8 mouse cellular contexts compared by ENCODE assay signal in genomic region chr3:123385486-123386156, GRCm38 (mm10). TPM values are rescaled to one million over a fixed set of nuclear protein-coding genes. Genes with fewer than 3 reads are reported as not detected.
DNase-seq lines count a peak whose midpoint lies in the region; ATAC-seq and TF ChIP-seq lines count a peak whose summit lies in the region.

Mettl14 (minus strand) TSS chr3:123386108.

- WGBS in embryonic facial prominence, embryonic 14.5 days: under 1% methylated on average over 41 of the region's 41 CpGs
- WGBS in heart, adult 2 months: under 1% methylated on average over 39 of the region's 41 CpGs
- WGBS in limb, embryonic 13.5 days: under 1% methylated on average over 40 of the region's 41 CpGs
- WGBS in midbrain, embryonic 16.5 days: under 1% methylated on average over 41 of the region's 41 CpGs

- H3K27me3 ChIP-seq in embryonic facial prominence, embryonic 14.5 days (replicated peaks; ENCODE audit: control insufficient read depth, insufficient read depth, low read length): no peaks in the 10 kb centered on the region
- H3K27me3 ChIP-seq in heart, adult 2 months (ENCODE audit: control insufficient read depth, insufficient read depth, low read length): no peaks in the 10 kb centered on the region
- H3K27me3 ChIP-seq in limb, embryonic 13.5 days: peaks cover 3% of the 10 kb centered on the region; the same call in 1 of the 2 replicates
- peaks cover 7% of the 10 kb centered on the region for H3K27me3 ChIP-seq in midbrain, embryonic 16.5 days (ENCODE audit: control insufficient read depth, insufficient read depth, low read depth, low read length)

- peak within 1 kb of the TSS; percentile 68 for H3K9ac ChIP-seq in embryonic facial prominence, embryonic 14.5 days (ENCODE audit: low read depth, low read length)
- peak within 1 kb of the TSS; percentile 82 for H3K9ac ChIP-seq in heart, adult 2 months (ENCODE audit: low read depth, low read length)
- H3K9ac ChIP-seq in limb, embryonic 13.5 days: peak within 1 kb of the TSS; percentile 67
- peak within 1 kb of the TSS; percentile 77 for H3K9ac ChIP-seq in midbrain, embryonic 16.5 days (ENCODE audit: low read depth, low read length)

- TF ChIP-seq EP300 in heart, adult 2 months (IDR thresholded peaks at IDR 0.05; ENCODE audit: insufficient read depth, low read depth, low read length): peak; percentile 76

- peak; percentile 88 for TF ChIP-seq POLR2A in heart, adult 2 months (IDR thresholded peaks at IDR 0.05; ENCODE audit: insufficient read depth, low read depth, low read length)

- intact Hi-C loops in heart, adult 2 months (cut with DNase I): loop anchor here (2.0 to 10.0 kb wide), 2 partner anchors 121 to 1111 kb away; partner anchors contain the start of gene Dnttip2

- H3K4me2 ChIP-seq in embryonic facial prominence, embryonic 14.5 days (ENCODE audit: low read depth, low read length): peak within 1 kb of the TSS; percentile 73
- peak within 1 kb of the TSS; percentile 62 for H3K4me2 ChIP-seq in limb, embryonic 13.5 days (replicated peaks)
- H3K4me2 ChIP-seq in midbrain, embryonic 16.5 days (ENCODE audit: low read length): peak within 1 kb of the TSS; percentile 80

- no peak for TF ChIP-seq CTCF in heart, adult 2 months (IDR thresholded peaks at IDR 0.05)

- H3K27ac ChIP-seq in embryonic facial prominence, embryonic 14.5 days (replicated peaks; ENCODE audit: low read depth, low read length): peak within 1 kb of the TSS; percentile 82
- peak within 1 kb of the TSS; percentile 66 for H3K27ac ChIP-seq in heart, adult 2 months
- peak within 1 kb of the TSS; percentile 77; the same call in 1 of the 2 replicates for H3K27ac ChIP-seq in limb, embryonic 13.5 days
- H3K27ac ChIP-seq in midbrain, embryonic 16.5 days (ENCODE audit: low read length): peak within 1 kb of the TSS; percentile 92

- peaks cover 12% of the 10 kb centered on the region; the same call in 1 of the 2 replicates for H3K4me1 ChIP-seq in embryonic facial prominence, embryonic 14.5 days (ENCODE audit: control insufficient read depth, insufficient read depth, low read length)
- no peaks in the 10 kb centered on the region; the same call in 1 of the 2 replicates for H3K4me1 ChIP-seq in heart, adult 2 months (ENCODE audit: control insufficient read depth, insufficient read depth, low read length)
- H3K4me1 ChIP-seq in limb, embryonic 13.5 days: peaks cover 13% of the 10 kb centered on the region
- peaks cover 20% of the 10 kb centered on the region for H3K4me1 ChIP-seq in midbrain, embryonic 16.5 days (ENCODE audit: control insufficient read depth, insufficient read depth, low read length)

- peak; percentile 99 for DNase-seq in 3T3-L1 (ENCODE audit: low read depth, low spot score)
- DNase-seq in adrenal gland, postnatal 4 days (ENCODE audit: low spot score in 2 of 2): peak; percentile 78 to 93
- DNase-seq in embryonic facial prominence, embryonic 14.5 days (ENCODE audit: low spot score): peak; percentile 100
- peak; percentile 94 to 95 for DNase-seq in heart, adult 2 months
- peak; percentile 96 for DNase-seq in kidney, adult 8-10 months
- peak; percentile 89 to 97 for DNase-seq in spleen, postnatal 10 days (ENCODE audit: low spot score in 2 of 2)

- ATAC-seq in embryonic facial prominence, embryonic 14.5 days (ENCODE audit: low read depth): peak; percentile 99
- ATAC-seq in limb, embryonic 13.5 days (ENCODE audit: low FRiP score, low read depth): peak; percentile 99
- ATAC-seq in midbrain, embryonic 16.5 days: peak; percentile 100

- peaks cover 15% of the 10 kb centered on the region; the same call in 1 of the 2 replicates for H3K36me3 ChIP-seq in embryonic facial prominence, embryonic 14.5 days (ENCODE audit: control insufficient read depth, insufficient read depth, low read length)
- H3K36me3 ChIP-seq in heart, adult 2 months (ENCODE audit: control insufficient read depth, insufficient read depth, low read length): peaks cover 2% of the 10 kb centered on the region; the same call in 1 of the 2 replicates
- peaks cover 13% of the 10 kb centered on the region for H3K36me3 ChIP-seq in limb, embryonic 13.5 days
- peaks cover 5% of the 10 kb centered on the region; the same call in 1 of the 2 replicates for H3K36me3 ChIP-seq in midbrain, embryonic 16.5 days (ENCODE audit: control insufficient read depth, insufficient read depth, low read length)

- no peaks in the 10 kb centered on the region for H3K9me3 ChIP-seq in embryonic facial prominence, embryonic 14.5 days (ENCODE audit: control insufficient read depth, low read length)
- no peaks in the 10 kb centered on the region for H3K9me3 ChIP-seq in limb, embryonic 13.5 days
- no peaks in the 10 kb centered on the region for H3K9me3 ChIP-seq in midbrain, embryonic 16.5 days (replicated peaks; ENCODE audit: control insufficient read depth, low read length, poor library complexity, severe bottlenecking)

- H3K79me2 ChIP-seq in heart, adult 2 months (replicated peaks; ENCODE audit: control insufficient read depth, insufficient read depth, low read length): 0 out of 2 replicates have a peak, but pooled peaks cover 2% of the 10 kb centered on the region

- peak within 1 kb of the TSS; percentile 53 for H3K4me3 ChIP-seq in embryonic facial prominence, embryonic 14.5 days (ENCODE audit: low read depth, low read length)
- peak within 1 kb of the TSS; percentile 87 for H3K4me3 ChIP-seq in heart, adult 2 months
- peak within 1 kb of the TSS; percentile 67 for H3K4me3 ChIP-seq in limb, embryonic 13.5 days
- peak within 1 kb of the TSS; percentile 75 for H3K4me3 ChIP-seq in midbrain, embryonic 16.5 days (ENCODE audit: low read depth, low read length)

RNA-seq across cellular contexts. Expression of gene Mettl14, which starts in this region (rescaled TPM):
- 10 to 100 TPM; 23.3 to 25.4 TPM for total RNA-seq in adrenal gland, postnatal 4 days (2021)
- polyA plus RNA-seq in embryonic facial prominence, embryonic 14.5 days (2014; fragmentation: Nextera tagmentation; extraction: Ambion mirVana): 16.3 and 20.9 TPM in 2 replicates
- 10 to 100 TPM; 11.6 to 13.9 TPM for total RNA-seq in heart, adult 2 months (2021)
- polyA plus RNA-seq in heart, adult 2 months (2012; rRNA removed): 5.4 and 7.6 TPM in 2 replicates
- 29.8 and 31.6 TPM in 2 replicates for polyA plus RNA-seq in limb, embryonic 13.5 days (2015; fragmentation: Nextera tagmentation; extraction: Ambion mirVana)
- polyA plus RNA-seq in midbrain, embryonic 16.5 days (2015; fragmentation: Nextera tagmentation; extraction: Ambion mirVana): 24.1 and 25.5 TPM in 2 replicates

Comparison
In these comparisons a context has a peak if more than half of its experiments do, and no peak if none do; other contexts are left out.
1. Peak in every context shown above with its lines: DNase-seq, ATAC-seq, H3K4me3 ChIP-seq and H3K27ac ChIP-seq.